Mouse (Mus musculus) G1E (cell line): ENCODE data around the gene Galnt4. TPM values are rescaled to one million over a fixed set of nuclear protein-coding genes. Genes with fewer than 3 reads are reported as not detected.

Experiments
- ATAC-seq: 2 replicates; pipeline ENCODE4 v1.8.0; 2016; ENCODE audit warnings: mild to moderate bottlenecking; ENCODE audit not compliant: insufficient number of reproducible peaks, poor library complexity, low FRiP score, severe bottlenecking; ENCODE audit errors: extremely low read depth
- DNase-seq: peaks from one replicate; pipeline ENCODE4 v3.0.0; 2012; ENCODE audit warnings: low spot score
- H3K27me3 ChIP-seq: 2 replicates; pipeline ENCODE4 v1.6.1; 2012; ENCODE audit warnings: mild to moderate bottlenecking, low read length, inconsistent platforms; ENCODE audit not compliant: insufficient read depth
- H3K36me3 ChIP-seq: replicated peaks from 2 replicates; pipeline ENCODE3; 2012; ENCODE audit warnings: mild to moderate bottlenecking, inconsistent platforms
- H3K4me1 ChIP-seq: 2 replicates; pipeline ENCODE4 v1.6.1; 2012; ENCODE audit warnings: low read depth, low read length, inconsistent platforms, mixed read lengths; ENCODE audit not compliant: insufficient read depth
- H3K4me3 ChIP-seq: 2 replicates; pipeline ENCODE4 v1.5.1; 2012; ENCODE audit warnings: low read depth, mild to moderate bottlenecking, inconsistent platforms, low read length, moderate library complexity, mixed read lengths
- H3K9me3 ChIP-seq: replicated peaks from 2 replicates; pipeline ENCODE4 v1.6.1; 2012; ENCODE audit warnings: inconsistent platforms
- CTCF ChIP-seq: IDR thresholded peaks from 2 replicates; pipeline ENCODE4 v1.5.1; 2012; ENCODE audit warnings: low read depth, low read length, inconsistent platforms, mixed read lengths
- GATA1 ChIP-seq: IDR thresholded peaks from 2 replicates; pipeline ENCODE4 v1.6.1; 2012; ENCODE audit warnings: borderline replicate concordance, low read length, inconsistent platforms, mixed read lengths
- GATA2 ChIP-seq: IDR thresholded peaks from 2 replicates; pipeline ENCODE4 v1.6.1; 2012; ENCODE audit warnings: low read depth, low read length, inconsistent platforms, borderline replicate concordance
- POLR2AphosphoS5 ChIP-seq: IDR thresholded peaks from 2 replicates; pipeline ENCODE4 v1.6.1; 2012; ENCODE audit warnings: low read depth, low read length, inconsistent platforms; ENCODE audit not compliant: insufficient replicate concordance
- TAL1 ChIP-seq: conservative IDR thresholded peaks from 2 replicates; pipeline ENCODE4 v1.6.1; 2012; ENCODE audit warnings: low read depth, low read length, inconsistent platforms, mixed read lengths
- polyA plus RNA-seq: library from polyadenylated mRNA; stranded (reverse); fragments of >175 nt; gene quantifications from 2 replicates; pipeline ENCODE4 v1.2.3, GENCODE M21; 2012
- total RNA-seq, 2 experiments: library from RNA; stranded (forward) in 1 of 2; stranded (reverse) in 1 of 2; fragments of 200-1000 nt in 1 of 2; fragments of >200 nt in 1 of 2; fragmentation: Nextera tagmentation in 1 of 2; gene quantifications; 2 replicates each; pipeline ENCODE4 v1.2.3; 2014 to 2017

Gene Galnt4
- total and polyA plus RNA-seq, 3 experiments, result 1.1 to 4.5 (median 4.2) TPM

DNA sequence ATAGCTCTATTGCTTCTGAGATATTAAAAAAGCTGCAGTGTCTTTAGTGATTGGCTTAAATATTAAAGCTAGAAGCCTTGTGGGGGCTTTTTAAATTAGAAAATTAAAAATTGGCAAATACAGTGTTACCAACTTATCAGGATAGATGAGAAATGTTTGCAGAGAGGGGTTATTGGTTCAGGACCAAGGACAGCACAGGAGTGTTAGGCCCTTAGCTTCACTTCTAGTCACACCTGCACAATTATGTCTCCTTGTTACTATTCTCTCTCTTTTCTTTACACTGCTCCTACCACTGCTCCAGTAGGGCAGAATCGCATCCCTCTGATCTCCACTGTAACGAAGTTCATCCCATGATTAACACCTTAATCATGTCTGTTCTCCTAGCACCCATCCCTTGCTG is 12.8 kb upstream of the Galnt4 start:
- H3K27me3 ChIP-seq, result peaks cover 6% of the 10 kb centered on the region; the same call in 1 of the 2 replicates
- H3K36me3 ChIP-seq, result no peaks in the 10 kb centered on the region
- no peaks in the 10 kb centered on the region for H3K4me1 ChIP-seq
- no peak for DNase-seq
- no peak for ATAC-seq
- H3K4me3 ChIP-seq, result no peak overlapping the region
- no peaks in the 10 kb centered on the region for H3K9me3 ChIP-seq
- TF ChIP-seq GATA1, result no peak

DNA sequence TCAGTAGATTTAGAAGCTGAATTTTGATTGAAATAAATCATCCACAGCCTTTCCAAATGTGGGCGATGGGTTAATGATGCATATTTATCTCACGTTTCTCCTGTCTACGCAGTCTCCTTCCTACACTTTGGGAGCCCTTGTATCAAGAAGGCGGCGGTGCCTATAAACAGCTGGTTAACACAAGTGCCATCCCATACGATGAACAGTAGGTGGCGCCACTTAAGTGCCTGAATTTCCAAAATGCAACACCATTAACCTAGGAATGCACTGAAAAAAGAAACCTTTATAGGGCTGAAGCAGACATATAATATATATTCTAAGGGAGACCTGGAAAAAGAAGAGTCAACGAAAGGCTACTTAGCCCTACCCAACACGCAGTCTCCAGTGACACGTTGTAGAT is 10.6 kb upstream of the Galnt4 start:
- Histone ChIP-seq H3K27me3 (no peaks in the 10 kb centered on the region), H3K4me1 (no peaks in the 10 kb centered on the region), H3K9me3 (no peaks in the 10 kb centered on the region), H3K4me3 (no peak overlapping the region), H3K36me3 (no peaks in the 10 kb centered on the region)
- TF ChIP-seq CTCF (peak; percentile 38), POLR2AphosphoS5 (no peak)
- ATAC-seq (no peak; the same call in 1 of the 2 replicates), DNase-seq (no peak)

DNA sequence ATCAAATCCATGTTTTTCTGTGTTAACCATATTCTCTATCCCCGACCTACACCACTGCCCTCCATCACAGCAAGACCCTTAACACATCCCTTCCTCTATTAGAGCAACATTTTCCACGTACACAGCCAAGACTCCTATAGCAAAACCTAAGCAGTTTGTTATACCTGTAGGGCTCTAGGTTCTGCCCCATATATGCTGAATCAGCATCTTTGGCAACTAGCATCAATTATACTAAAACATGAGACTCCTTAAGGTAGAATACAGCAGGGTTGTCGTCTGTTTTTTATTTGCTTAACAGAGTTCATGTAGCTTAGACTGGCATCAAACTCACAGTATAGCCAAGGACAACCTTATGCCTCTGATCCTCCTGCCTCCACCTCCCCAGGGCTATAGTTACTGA is 2.4 kb upstream of the Galnt4 start:
- H3K27me3 ChIP-seq, result no peaks in the 10 kb centered on the region
- H3K4me1 ChIP-seq, result peaks cover 19% of the 10 kb centered on the region
- peaks cover 6% of the 10 kb centered on the region for H3K9me3 ChIP-seq
- ATAC-seq (no peak), DNase-seq (no peak)
- H3K36me3 ChIP-seq, result peaks cover 21% of the 10 kb centered on the region
- no peak for TF ChIP-seq TAL1
- TF ChIP-seq GATA2, result no peak
- no peak for TF ChIP-seq GATA1
- no peak for TF ChIP-seq POLR2AphosphoS5
- TF ChIP-seq CTCF, result no peak
- H3K4me3 ChIP-seq, result no peak overlapping the region; the same call in 1 of the 2 replicates

DNA sequence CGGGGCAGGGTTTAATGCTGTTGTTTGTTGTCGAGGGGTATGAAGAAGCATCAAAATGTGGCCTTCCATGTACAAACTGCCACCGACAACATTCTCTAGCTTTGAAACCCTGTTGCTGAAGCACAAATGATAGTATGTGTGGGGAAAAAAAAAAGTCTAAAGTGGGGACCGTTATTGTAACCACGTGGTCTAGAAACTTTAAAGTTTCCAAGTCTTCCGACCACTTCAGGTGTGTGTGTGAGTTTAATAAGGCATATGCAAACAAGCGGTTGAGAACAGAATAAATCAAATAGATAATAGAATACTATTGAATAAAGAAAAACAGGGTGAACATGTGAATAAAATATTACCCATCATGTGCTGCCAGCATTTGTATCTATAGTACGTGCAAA is 1.7 kb upstream of the Galnt4 start:
- Histone ChIP-seq H3K4me1 (peaks cover 26% of the 10 kb centered on the region), H3K4me3 (peak overlapping the region; percentile 90), H3K9me3 (peaks cover 6% of the 10 kb centered on the region), H3K27me3 (no peaks in the 10 kb centered on the region), H3K36me3 (peaks cover 27% of the 10 kb centered on the region)
- no peak for ATAC-seq
- DNase-seq, result no peak
- TF ChIP-seq GATA1, result no peak
- TF ChIP-seq CTCF, result no peak
- no peak for TF ChIP-seq TAL1
- TF ChIP-seq GATA2, result no peak
- no peak for TF ChIP-seq POLR2AphosphoS5

DNA sequence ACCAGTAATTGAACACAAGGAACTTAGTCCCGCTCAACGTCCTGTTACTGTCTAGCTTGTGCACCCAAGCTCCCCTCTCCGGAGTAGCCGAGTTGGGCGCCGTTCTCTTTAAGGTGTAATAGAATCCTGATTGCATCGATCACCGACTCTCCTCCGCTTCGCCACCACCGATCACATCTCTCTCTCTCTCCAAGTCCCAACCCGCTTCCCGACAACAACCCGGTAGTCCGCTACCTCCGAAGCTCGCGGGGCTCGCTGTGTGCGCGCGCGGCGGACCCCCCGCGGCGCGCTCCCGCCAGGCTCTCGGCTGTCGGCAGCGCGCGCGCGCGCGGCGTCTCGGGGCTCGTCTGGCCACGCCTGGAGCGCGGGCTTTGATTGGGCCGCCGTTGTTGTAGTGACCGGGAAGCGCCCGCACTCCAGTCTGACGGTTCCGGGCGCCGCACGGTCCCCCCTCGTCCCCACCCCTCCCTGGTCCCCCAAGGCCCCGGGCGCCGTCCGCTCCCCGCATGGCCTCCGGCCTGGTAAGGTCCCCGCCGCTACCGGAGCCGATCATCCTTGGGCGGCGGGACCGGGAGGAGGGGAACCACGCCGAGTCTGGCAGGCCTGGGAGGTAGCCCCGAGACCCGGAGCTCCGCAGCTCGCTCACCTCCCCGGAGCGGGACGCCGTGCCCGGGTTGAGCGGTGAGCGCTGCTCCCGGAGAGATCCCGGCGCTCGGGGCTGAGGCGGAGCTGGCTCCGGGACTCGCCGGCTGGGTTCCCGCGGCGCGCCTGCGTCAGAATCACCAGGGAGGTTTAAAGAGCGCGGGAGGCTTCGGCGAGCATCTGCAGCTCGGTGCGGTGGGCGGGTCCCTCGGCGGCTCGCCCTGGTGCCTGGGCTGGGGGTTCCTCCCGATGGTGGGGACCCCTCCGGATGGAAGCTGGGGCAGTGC is 992 bp upstream of the Galnt4 start, which contains the start of gene Poc1b:
Poc1b (plus strand) TSS at position 334 of the 929 bp plus-strand sequence.
- DNase-seq (peak; percentile 72), ATAC-seq (peak; percentile 71)
- Histone ChIP-seq H3K4me3 (peak within 1 kb of the TSS; percentile 90), H3K27me3 (no peaks in the 10 kb centered on the region), H3K9me3 (peaks cover 6% of the 10 kb centered on the region), H3K4me1 (peaks cover 28% of the 10 kb centered on the region), H3K36me3 (peaks cover 28% of the 10 kb centered on the region)
- TF ChIP-seq GATA1, result no peak
- TF ChIP-seq GATA2, result no peak
- no peak for TF ChIP-seq TAL1
- TF ChIP-seq CTCF, result no peak
- no peak for TF ChIP-seq POLR2AphosphoS5

DNA sequence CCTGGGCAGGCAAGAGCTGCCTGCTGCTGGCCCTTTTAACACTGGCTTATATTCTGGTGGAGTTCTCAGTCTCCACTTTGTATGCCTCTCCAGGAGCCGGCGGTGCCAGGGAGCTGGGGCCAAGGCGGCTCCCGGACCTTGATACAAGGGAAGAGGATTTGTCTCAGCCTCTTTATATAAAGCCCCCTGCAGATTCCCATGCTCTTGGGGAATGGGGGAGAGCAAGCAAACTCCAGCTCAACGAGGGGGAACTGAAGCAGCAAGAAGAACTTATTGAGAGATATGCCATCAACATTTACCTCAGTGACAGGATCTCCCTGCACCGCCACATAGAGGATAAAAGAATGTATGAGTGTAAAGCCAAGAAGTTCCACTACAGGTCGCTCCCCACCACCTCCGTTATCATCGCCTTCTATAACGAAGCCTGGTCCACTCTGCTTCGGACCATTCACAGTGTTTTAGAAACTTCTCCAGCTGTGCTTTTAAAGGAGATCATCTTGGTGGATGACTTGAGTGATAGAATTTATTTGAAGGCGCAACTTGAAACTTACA is 548 bp downstream of the Galnt4 start:
- Histone ChIP-seq H3K9me3 (peaks cover 4% of the 10 kb centered on the region), H3K36me3 (peaks cover 28% of the 10 kb centered on the region), H3K4me1 (peaks cover 28% of the 10 kb centered on the region), H3K27me3 (no peaks in the 10 kb centered on the region), H3K4me3 (peak overlapping the region; percentile 90)
- DNase-seq (no peak), ATAC-seq (no peak)
- TF ChIP-seq POLR2AphosphoS5, result no peak
- TF ChIP-seq CTCF, result no peak
